Mouse (Mus musculus): Measurements from ENCODE around the gene Fam133b. TPM values are rescaled to one million over a fixed set of nuclear protein-coding genes. Genes with fewer than 3 reads are reported as not detected.
"Not testable (repeated sequence)": the region's sequence is repeated elsewhere in the genome, so short reads cannot be mapped to it uniquely, and the experiment has no call there.

The Fam133b gene
- polyA plus RNA-seq, 1 experiment from 2014 or later: 27.9 TPM

DNA sequence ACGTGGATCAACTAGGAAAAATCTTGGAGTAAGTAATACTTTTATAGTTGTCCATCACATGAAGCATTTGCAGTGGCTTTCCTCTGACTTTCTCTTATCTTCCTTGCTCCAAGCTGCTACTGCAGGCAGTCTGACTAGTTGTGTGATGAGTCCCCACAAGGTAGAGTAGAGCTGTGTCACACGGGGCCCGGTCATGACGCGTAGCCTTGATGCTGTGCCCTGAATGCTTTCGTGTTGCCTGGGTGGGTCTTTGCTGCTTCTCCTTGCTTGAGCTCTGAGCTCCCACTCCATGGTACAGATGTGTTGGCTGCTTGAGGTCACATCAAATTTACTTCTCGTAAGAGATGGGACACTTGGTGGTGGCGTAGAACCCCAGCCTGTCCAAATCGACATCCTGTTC, 28.2 kb upstream of the Fam133b start:
- Histone ChIP-seq H3K4me3 (replicated peaks; ENCODE audit: low read length) (no peak overlapping the region), H3K4me1 (replicated peaks; ENCODE audit: control insufficient read depth, insufficient read depth, low read length) (peaks cover 7% of the 10 kb centered on the region), H3K4me2 (ENCODE audit: low read length) (no peak overlapping the region), H3K36me3 (ENCODE audit: control insufficient read depth, insufficient read depth) (no peaks in the 10 kb centered on the region), H3K9ac (replicated peaks; ENCODE audit: low read depth, low read length) (no peak overlapping the region), H3K9me3 (ENCODE audit: control insufficient read depth, low read length) (no peaks in the 10 kb centered on the region), H3K27ac (ENCODE audit: low read length) (no peak overlapping the region), H3K27me3 (replicated peaks; ENCODE audit: control insufficient read depth, insufficient read depth, low read length) (no peaks in the 10 kb centered on the region)
- WGBS: 95% methylated on average over 9 of the region's 9 CpGs
- no peak for ATAC-seq

DNA sequence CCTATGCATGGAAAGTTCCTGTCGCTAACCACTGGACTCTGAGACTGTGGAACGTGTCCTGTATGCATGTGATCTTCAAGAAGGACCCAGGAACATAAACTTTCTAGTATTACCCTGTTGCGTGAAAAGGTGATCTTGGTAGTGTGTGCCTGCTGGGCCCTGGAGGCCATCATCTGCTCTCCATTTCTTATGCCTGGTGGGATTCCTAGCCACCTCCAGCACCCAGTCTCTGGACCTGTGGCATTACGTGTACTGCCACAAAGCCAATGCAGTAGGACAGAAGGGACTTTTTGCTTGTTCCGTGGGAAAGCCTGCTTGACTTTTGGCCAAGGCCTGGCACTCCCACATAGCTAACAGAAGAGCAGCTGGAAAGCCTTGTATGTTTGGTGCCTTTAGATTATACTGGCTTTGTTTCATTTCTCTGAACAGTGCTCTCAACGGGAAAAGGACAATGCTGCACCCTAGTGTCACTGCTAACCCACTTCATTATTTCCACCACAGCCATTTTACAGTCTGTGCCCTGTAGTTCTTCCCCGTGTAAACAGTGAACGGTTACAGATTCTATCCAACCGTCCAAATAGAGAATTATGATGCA, 27.1 kb upstream of the Fam133b start:
- no peaks in the 10 kb centered on the region for H3K27me3 ChIP-seq (replicated peaks; ENCODE audit: control insufficient read depth, insufficient read depth, low read length)
- no peak overlapping the region for H3K27ac ChIP-seq (ENCODE audit: low read length)
- H3K9me3 ChIP-seq (ENCODE audit: control insufficient read depth, low read length): no peaks in the 10 kb centered on the region
- no peak overlapping the region for H3K4me3 ChIP-seq (replicated peaks; ENCODE audit: low read length)
- H3K4me1 ChIP-seq (replicated peaks; ENCODE audit: control insufficient read depth, insufficient read depth, low read length): peaks cover 3% of the 10 kb centered on the region
- no peak overlapping the region for H3K4me2 ChIP-seq (ENCODE audit: low read length)
- no peaks in the 10 kb centered on the region for H3K36me3 ChIP-seq (ENCODE audit: control insufficient read depth, insufficient read depth)
- H3K9ac ChIP-seq (replicated peaks; ENCODE audit: low read depth, low read length): no peak overlapping the region
- WGBS: 49% methylated on average over 9 of the region's 9 CpGs
- ATAC-seq: peak; percentile 85

DNA sequence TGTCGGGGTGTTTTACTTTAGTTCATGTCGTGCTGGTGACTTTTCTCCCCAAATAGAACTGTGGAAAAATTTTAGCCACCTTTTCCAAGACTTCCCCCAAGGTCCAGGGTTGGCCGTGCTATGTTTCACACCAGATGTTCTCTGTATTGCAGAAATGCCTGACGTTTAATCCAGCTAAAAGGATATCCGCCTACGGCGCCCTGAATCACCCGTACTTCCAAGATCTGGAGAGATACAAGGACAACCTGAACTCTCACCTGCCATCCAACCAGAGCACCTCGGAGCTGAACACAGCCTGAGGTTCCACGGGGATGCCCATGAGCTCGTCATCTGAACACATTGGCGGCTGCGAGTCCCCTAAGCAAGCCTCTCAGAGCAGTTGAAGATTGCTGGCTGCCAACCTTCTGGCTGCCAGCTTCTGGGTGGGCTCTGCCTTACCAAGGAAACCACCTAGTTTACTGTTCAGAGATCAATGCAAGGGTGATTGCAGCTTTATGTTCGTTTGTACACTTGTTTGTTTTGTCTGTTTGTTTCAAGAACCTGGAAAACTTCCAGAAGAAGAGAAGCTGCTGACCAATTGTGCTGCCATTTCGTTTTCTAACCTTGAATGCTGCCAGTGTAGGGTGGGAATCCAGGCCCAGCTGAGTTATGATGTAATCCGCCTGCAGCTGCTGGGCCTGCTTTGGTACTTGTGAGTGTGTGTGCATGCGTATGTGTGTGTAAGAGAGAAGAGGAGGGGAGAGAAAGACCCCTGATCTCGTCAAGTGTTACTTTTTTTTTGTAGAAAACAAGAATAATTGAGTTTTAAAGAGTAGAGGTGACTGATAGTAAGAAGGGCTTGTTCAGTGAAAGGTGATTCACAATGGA, 22.9 kb upstream of the Fam133b start:
- Histone ChIP-seq H3K4me2 (ENCODE audit: low read length) (no peak overlapping the region), H3K27me3 (replicated peaks; ENCODE audit: control insufficient read depth, insufficient read depth, low read length) (no peaks in the 10 kb centered on the region), H3K4me3 (replicated peaks; ENCODE audit: low read length) (no peak overlapping the region), H3K36me3 (ENCODE audit: control insufficient read depth, insufficient read depth) (no peaks in the 10 kb centered on the region), H3K27ac (ENCODE audit: low read length) (no peak overlapping the region), H3K9ac (replicated peaks; ENCODE audit: low read depth, low read length) (no peak overlapping the region), H3K9me3 (ENCODE audit: control insufficient read depth, low read length) (no peaks in the 10 kb centered on the region), H3K4me1 (replicated peaks; ENCODE audit: control insufficient read depth, insufficient read depth, low read length) (peaks cover 3% of the 10 kb centered on the region)
- ATAC-seq: no peak
- 71% methylated on average over 18 of the region's 18 CpGs for WGBS

DNA sequence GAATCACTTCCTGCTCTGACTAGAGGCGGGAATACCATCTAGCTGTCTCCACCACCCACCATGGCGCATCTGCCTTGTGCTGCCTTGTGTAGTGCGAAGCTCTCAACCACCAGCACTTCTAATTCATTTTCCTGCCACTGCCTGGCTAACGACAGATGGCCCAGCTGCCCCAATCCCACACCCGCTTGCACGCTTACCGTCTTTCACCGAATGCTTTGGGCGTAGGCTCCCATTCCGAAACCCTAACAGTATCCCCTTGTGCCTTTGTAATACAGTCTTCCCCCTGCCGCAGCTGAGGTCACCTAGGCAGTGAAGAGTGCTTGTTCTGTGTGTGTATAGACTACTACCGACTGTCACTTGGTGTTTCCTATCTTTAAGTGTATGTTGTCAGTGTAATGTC, 21.9 kb upstream of the Fam133b start:
- H3K4me1 ChIP-seq (replicated peaks; ENCODE audit: control insufficient read depth, insufficient read depth, low read length): peaks cover under 1% of the 10 kb centered on the region
- H3K9ac ChIP-seq (replicated peaks; ENCODE audit: low read depth, low read length): no peak overlapping the region
- no peaks in the 10 kb centered on the region for H3K27me3 ChIP-seq (replicated peaks; ENCODE audit: control insufficient read depth, insufficient read depth, low read length)
- H3K4me3 ChIP-seq (replicated peaks; ENCODE audit: low read length): no peak overlapping the region
- no peak overlapping the region for H3K4me2 ChIP-seq (ENCODE audit: low read length)
- WGBS: 80% methylated on average over 12 of the region's 12 CpGs
- H3K9me3 ChIP-seq (ENCODE audit: control insufficient read depth, low read length): no peaks in the 10 kb centered on the region
- no peak for ATAC-seq
- H3K36me3 ChIP-seq (ENCODE audit: control insufficient read depth, insufficient read depth): no peaks in the 10 kb centered on the region
- H3K27ac ChIP-seq (ENCODE audit: low read length): no peak overlapping the region

DNA sequence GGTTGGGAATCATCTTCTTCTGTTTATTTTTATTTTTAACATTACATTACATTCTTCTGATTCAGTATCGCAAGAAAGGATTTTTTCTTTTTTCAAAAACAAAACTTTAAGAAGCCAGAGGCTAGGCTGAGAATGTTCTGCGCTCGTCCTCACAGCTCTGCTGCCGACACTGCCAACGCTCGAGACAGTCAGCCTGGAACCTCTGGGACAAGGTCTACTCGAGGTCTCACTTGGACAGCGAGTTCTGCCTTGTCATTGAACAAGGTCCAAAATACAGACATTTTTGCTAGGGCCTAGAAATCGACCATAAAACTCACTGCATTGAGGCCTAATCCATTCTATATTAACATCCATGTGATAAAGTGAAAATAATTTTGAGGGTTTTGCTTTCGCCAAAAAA, 20.8 kb upstream of the Fam133b start:
- no peaks in the 10 kb centered on the region for H3K36me3 ChIP-seq (ENCODE audit: control insufficient read depth, insufficient read depth)
- H3K27ac ChIP-seq (ENCODE audit: low read length): no peak overlapping the region

DNA sequence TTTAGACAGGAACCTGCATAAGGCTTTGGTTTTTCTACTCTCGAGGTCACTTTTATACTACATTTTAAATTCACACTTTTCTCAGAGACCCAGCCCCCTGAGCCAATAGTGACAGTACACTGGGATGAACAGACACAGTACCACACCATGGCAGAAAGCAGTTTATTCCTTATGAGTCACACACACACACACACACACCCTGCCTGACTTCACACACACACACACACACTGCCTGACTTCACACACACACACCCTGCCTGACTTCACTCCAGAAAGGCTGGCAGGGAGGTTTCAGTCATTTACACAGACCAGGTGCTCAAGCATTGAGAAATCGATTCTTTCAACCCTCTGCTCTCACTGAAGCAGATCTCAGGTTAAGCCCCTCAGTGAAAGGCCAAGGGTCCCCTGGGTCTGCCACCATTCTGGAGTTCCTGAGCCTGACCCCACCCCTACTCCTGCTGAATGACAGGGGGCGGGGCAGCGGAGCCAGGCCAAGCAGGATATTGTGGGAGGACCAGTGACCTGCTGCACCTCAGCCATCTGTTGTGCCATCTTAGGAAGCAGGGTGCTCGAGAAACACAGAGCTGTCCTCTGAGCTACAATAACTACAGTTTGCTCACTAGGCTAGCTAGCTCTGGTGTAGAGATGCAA, 16.5 kb upstream of the Fam133b start:
- 44% methylated on average over 5 of the region's 5 CpGs for WGBS
- H3K36me3 ChIP-seq (ENCODE audit: control insufficient read depth, insufficient read depth): no peaks in the 10 kb centered on the region
- H3K4me3 ChIP-seq (replicated peaks; ENCODE audit: low read length): no peak overlapping the region
- H3K4me2 ChIP-seq (ENCODE audit: low read length): no peak overlapping the region
- no peak overlapping the region for H3K9ac ChIP-seq (replicated peaks; ENCODE audit: low read depth, low read length)
- no peak for ATAC-seq
- H3K4me1 ChIP-seq (replicated peaks; ENCODE audit: control insufficient read depth, insufficient read depth, low read length): no peaks in the 10 kb centered on the region
- H3K27ac ChIP-seq (ENCODE audit: low read length): no peak overlapping the region
- H3K9me3 ChIP-seq (ENCODE audit: control insufficient read depth, low read length): no peaks in the 10 kb centered on the region
- H3K27me3 ChIP-seq (replicated peaks; ENCODE audit: control insufficient read depth, insufficient read depth, low read length): no peaks in the 10 kb centered on the region

More for the DNA sequence above, 20.8 kb upstream of the Fam133b start:
- H3K27me3 ChIP-seq (replicated peaks; ENCODE audit: control insufficient read depth, insufficient read depth, low read length): no peaks in the 10 kb centered on the region
- H3K9me3 ChIP-seq (ENCODE audit: control insufficient read depth, low read length): no peaks in the 10 kb centered on the region
- no peak overlapping the region for H3K9ac ChIP-seq (replicated peaks; ENCODE audit: low read depth, low read length)
- no peak overlapping the region for H3K4me2 ChIP-seq (ENCODE audit: low read length)
- no peak for ATAC-seq
- WGBS: 93% methylated on average over 10 of the region's 10 CpGs
- no peak overlapping the region for H3K4me3 ChIP-seq (replicated peaks; ENCODE audit: low read length)
- no peaks in the 10 kb centered on the region for H3K4me1 ChIP-seq (replicated peaks; ENCODE audit: control insufficient read depth, insufficient read depth, low read length)

DNA sequence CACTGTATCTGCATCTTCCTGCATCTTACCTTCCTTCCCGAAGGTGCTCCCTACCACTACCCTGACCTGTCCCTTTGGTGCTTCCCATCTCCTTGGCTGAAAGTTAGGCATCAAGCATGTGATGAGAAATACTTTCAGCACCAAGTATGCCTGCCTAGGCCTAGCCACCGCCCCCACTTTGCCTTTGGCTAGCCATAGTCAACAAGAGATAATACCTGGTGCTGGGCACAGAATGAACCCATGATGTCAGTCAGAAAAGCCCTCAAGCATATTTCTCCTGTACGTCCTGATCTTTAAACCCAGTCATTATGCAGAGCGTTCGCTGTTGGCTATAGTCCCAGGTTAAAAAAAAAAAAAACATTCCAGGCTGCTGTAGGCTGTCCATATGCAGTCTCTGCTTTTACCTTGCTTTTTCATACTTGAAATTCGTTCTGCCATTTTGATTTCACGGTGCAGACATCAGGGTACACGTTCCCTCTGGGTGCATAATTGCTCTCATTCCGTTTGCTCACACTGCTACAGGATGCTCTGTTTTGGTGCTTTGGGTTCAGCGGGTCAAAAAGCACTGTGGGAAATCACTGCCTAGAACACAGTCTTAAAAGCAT, 13.9 kb upstream of the Fam133b start:
- 75% methylated on average over 10 of the region's 10 CpGs for WGBS
- no peaks in the 10 kb centered on the region for H3K27me3 ChIP-seq (replicated peaks; ENCODE audit: control insufficient read depth, insufficient read depth, low read length)
- no peak overlapping the region for H3K4me3 ChIP-seq (replicated peaks; ENCODE audit: low read length)
- ATAC-seq: 0 out of 2 replicates have a peak, but pooled peaks have one; percentile 8
- no peak overlapping the region for H3K9ac ChIP-seq (replicated peaks; ENCODE audit: low read depth, low read length)
- H3K4me1 ChIP-seq (replicated peaks; ENCODE audit: control insufficient read depth, insufficient read depth, low read length): no peaks in the 10 kb centered on the region
- H3K9me3 ChIP-seq (ENCODE audit: control insufficient read depth, low read length): no peaks in the 10 kb centered on the region
- H3K4me2 ChIP-seq (ENCODE audit: low read length): no peak overlapping the region
- H3K27ac ChIP-seq (ENCODE audit: low read length): no peak overlapping the region
- H3K36me3 ChIP-seq (ENCODE audit: control insufficient read depth, insufficient read depth): no peaks in the 10 kb centered on the region

DNA sequence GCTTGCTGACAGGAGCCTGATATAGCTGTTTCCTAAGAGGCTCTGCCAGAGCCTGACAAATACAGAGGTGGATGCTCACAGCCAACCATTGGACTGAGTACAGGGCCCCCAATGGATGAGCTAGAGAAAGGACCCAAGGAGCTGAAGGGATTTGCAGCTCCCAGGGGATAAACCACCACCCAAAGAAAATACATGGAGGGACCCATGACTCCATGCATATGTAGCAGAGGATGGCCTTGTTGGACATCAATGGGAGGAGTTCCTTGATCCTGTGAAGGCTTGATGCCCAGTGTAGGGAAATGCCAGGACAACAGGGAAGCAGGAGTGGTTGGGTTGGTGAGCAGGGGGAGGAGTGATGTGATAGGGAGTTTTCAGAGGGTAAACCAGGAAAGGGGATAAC, 11.6 kb upstream of the Fam133b start:
- not testable (repeated sequence) for H3K27ac ChIP-seq (ENCODE audit: low read length); H3K27me3 ChIP-seq (replicated peaks; ENCODE audit: control insufficient read depth, insufficient read depth, low read length); H3K9ac ChIP-seq (replicated peaks; ENCODE audit: low read depth, low read length); H3K36me3 ChIP-seq (ENCODE audit: control insufficient read depth, insufficient read depth); ATAC-seq; H3K9me3 ChIP-seq (ENCODE audit: control insufficient read depth, low read length); H3K4me2 ChIP-seq (ENCODE audit: low read length); H3K4me1 ChIP-seq (replicated peaks; ENCODE audit: control insufficient read depth, insufficient read depth, low read length); H3K4me3 ChIP-seq (replicated peaks; ENCODE audit: low read length)

DNA sequence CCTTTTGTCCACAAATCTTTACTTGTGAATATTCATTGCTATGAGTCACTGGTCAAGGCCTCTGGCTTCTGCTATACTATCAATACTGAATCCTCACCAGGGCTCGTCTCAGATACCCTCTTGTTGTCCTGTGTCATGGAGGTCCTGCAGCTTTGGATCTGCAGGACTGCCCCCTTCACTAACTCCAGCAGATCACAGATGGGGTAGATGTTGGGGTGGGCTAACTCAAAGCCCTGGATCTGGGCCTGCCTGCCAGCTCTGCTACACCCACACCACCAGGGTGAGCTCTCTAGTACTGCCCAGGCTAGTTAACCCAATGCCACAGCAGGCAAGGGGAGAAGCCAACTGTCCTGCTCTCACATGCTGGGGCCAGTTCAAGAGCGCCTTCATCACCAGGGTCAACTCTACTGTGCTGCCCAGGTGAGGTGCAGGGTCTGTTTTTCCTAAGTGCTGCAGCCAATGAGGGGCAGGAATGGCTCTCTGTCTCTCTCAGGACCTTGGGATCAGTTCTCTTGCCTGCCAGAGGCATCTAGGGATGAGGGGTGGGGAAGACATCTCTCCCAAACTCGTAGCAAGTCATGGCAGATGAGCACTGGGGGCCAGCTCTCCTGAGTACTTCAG, 6.9 kb upstream of the Fam133b start:
- Histone ChIP-seq H3K4me3 (replicated peaks; ENCODE audit: low read length) (no peak overlapping the region), H3K27ac (ENCODE audit: low read length) (no peak overlapping the region), H3K36me3 (ENCODE audit: control insufficient read depth, insufficient read depth) (no peaks in the 10 kb centered on the region), H3K9ac (replicated peaks; ENCODE audit: low read depth, low read length) (no peak overlapping the region), H3K4me1 (replicated peaks; ENCODE audit: control insufficient read depth, insufficient read depth, low read length) (no peaks in the 10 kb centered on the region), H3K27me3 (replicated peaks; ENCODE audit: control insufficient read depth, insufficient read depth, low read length) (no peaks in the 10 kb centered on the region), H3K9me3 (ENCODE audit: control insufficient read depth, low read length) (no peaks in the 10 kb centered on the region), H3K4me2 (ENCODE audit: low read length) (no peak overlapping the region)
- 68% methylated on average over 3 of the region's 3 CpGs for WGBS
- no peak for ATAC-seq
